ENCODE assay signal across 8 mouse cellular contexts in the genomic region with DNA sequence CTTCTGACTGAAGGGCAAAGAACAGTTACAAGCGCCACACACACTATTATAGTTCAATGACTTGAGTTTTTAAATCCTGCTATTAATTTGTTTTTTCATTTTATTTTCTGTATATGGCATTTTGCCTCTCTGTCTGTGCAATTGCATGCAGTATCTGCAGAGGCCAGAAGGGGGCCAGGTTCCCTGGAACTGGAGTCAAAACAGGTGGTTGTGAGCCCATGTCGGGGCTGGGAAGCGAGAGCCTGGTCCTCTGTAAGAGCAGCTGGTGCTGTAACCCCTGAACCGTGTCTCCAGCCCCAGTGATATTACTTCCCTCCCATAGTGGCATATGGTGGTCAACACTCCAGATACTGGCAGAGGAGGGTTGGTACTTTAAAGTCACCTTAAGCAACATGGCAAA. TPM values are rescaled to one million over a fixed set of nuclear protein-coding genes. Genes with fewer than 3 reads are reported as not detected.
DNase-seq lines count a peak whose midpoint lies in the region; ATAC-seq and TF ChIP-seq lines count a peak whose summit lies in the region.

No protein-coding gene starts in this region.

- H3K4me1 ChIP-seq in heart, embryonic 11.5 days (ENCODE audit: control insufficient read depth, insufficient read depth, low read length) = peaks cover 2% of the 10 kb centered on the region
- no peaks in the 10 kb centered on the region for H3K4me1 ChIP-seq in stomach, postnatal 0 days (replicated peaks; ENCODE audit: control insufficient read depth, insufficient read depth)

- peak; percentile 65 to 82 for DNase-seq in heart, adult 18-20 months
- peak; percentile 76 for DNase-seq in CD4-positive helper T cell, adult 2 months (ENCODE audit: low read depth, low spot score)
- peak; percentile 84 for DNase-seq in adrenal gland, postnatal 14 days
- peak; percentile 63 for DNase-seq in forelimb bud, embryonic 11.5 days (ENCODE audit: low read depth, low spot score)
- DNase-seq in kidney, postnatal 10 days = peak; percentile 84
- DNase-seq in lung, postnatal 4 days = peak; percentile 73 to 83
- DNase-seq in stomach, postnatal 0 days (ENCODE audit: low spot score) = peak; percentile 77

- 16% methylated on average over 4 of the region's 4 CpGs for WGBS in heart, embryonic 11.5 days (ENCODE audit: insufficient replicate concordance)
- WGBS in stomach, postnatal 0 days = 15% methylated on average over 4 of the region's 4 CpGs

- H3K9me3 ChIP-seq in heart, embryonic 11.5 days (replicated peaks; ENCODE audit: control insufficient read depth, low read length) = 0 out of 2 replicates have a peak, but pooled peaks cover 4% of the 10 kb centered on the region
- H3K9me3 ChIP-seq in stomach, postnatal 0 days (ENCODE audit: control insufficient read depth, low read length) = no peaks in the 10 kb centered on the region

- no peaks in the 10 kb centered on the region for H3K27me3 ChIP-seq in heart, embryonic 11.5 days (ENCODE audit: control insufficient read depth, insufficient read depth, low read length)
- no peaks in the 10 kb centered on the region for H3K27me3 ChIP-seq in stomach, postnatal 0 days (ENCODE audit: control insufficient read depth, insufficient read depth, low read length)

- no peak overlapping the region for H3K27ac ChIP-seq in heart, embryonic 11.5 days (ENCODE audit: low read depth, low read length)
- H3K27ac ChIP-seq in stomach, postnatal 0 days (replicated peaks) = no peak overlapping the region

- H3K36me3 ChIP-seq in heart, embryonic 11.5 days (ENCODE audit: control insufficient read depth, insufficient read depth, low read length) = no peaks in the 10 kb centered on the region
- no peaks in the 10 kb centered on the region for H3K36me3 ChIP-seq in stomach, postnatal 0 days (ENCODE audit: control insufficient read depth, insufficient read depth, low read length)

- no peak for ATAC-seq in heart, embryonic 11.5 days (replicated peaks; ENCODE audit: insufficient number of reproducible peaks, low FRiP score, low TSS enrichment)
- peak; percentile 48; the same call in 1 of the 2 replicates for ATAC-seq in stomach, postnatal 0 days (ENCODE audit: low FRiP score, low TSS enrichment)

- no peak overlapping the region for H3K4me3 ChIP-seq in heart, embryonic 11.5 days (ENCODE audit: low read depth, low read length)
- H3K4me3 ChIP-seq in stomach, postnatal 0 days (ENCODE audit: low read depth, low read length) = no peak overlapping the region

- H3K4me2 ChIP-seq in heart, embryonic 11.5 days = no peak overlapping the region
- H3K4me2 ChIP-seq in stomach, postnatal 0 days (replicated peaks; ENCODE audit: low read depth) = no peak overlapping the region

- H3K9ac ChIP-seq in heart, embryonic 11.5 days (ENCODE audit: low read depth, low read length) = no peak overlapping the region
- no peak overlapping the region for H3K9ac ChIP-seq in stomach, postnatal 0 days (ENCODE audit: low read length)

- peak; percentile 81 for TF ChIP-seq CTCF in stomach, postnatal 0 days (IDR thresholded peaks at IDR 0.05; ENCODE audit: low read depth)

- no peak for TF ChIP-seq EP300 in stomach, postnatal 0 days (optimal IDR thresholded peaks at IDR 0.05)

RNA-seq across cellular contexts. Expression of a gene that starts 5.5 kb away (rescaled TPM):
- total RNA-seq in heart, adult 18-20 months (2021) = 1 to 10 TPM; 1.4 to 1.5 TPM
- 2.5 and 3.4 TPM in 2 replicates for polyA plus RNA-seq in heart, embryonic 11.5 days (2014; fragmentation: Nextera tagmentation; extraction: Ambion mirVana)
- total RNA-seq in adrenal gland, postnatal 14 days (2021) = 0.85 and 1.9 TPM in 2 replicates
- polyA plus RNA-seq in stomach, postnatal 0 days (2015; fragmentation: Nextera tagmentation; extraction: Ambion mirVana) = 9.8 and 10.1 TPM in 2 replicates

RNA-seq across cellular contexts. Expression of a gene that starts 18.6 kb away (rescaled TPM):
- 1 to 10 TPM; 1.2 to 2.8 TPM for total RNA-seq in heart, adult 18-20 months (2021)
- polyA plus RNA-seq in heart, embryonic 11.5 days (2014; fragmentation: Nextera tagmentation; extraction: Ambion mirVana) = 0.56 and 0.79 TPM in 2 replicates
- 2.3 and 7.4 TPM in 2 replicates for total RNA-seq in adrenal gland, postnatal 14 days (2021)
- polyA plus RNA-seq in stomach, postnatal 0 days (2015; fragmentation: Nextera tagmentation; extraction: Ambion mirVana) = 1.0 and 1.5 TPM in 2 replicates

RNA-seq across cellular contexts. Expression of a gene that starts 22.4 kb away (rescaled TPM):
- total RNA-seq in heart, adult 18-20 months (2021) = 10 to 100 TPM; 61.9 to 64.3 TPM
- polyA plus RNA-seq in heart, embryonic 11.5 days (2014; fragmentation: Nextera tagmentation; extraction: Ambion mirVana) = 40.9 and 49.0 TPM in 2 replicates
- total RNA-seq in adrenal gland, postnatal 14 days (2021) = 102 and 107 TPM in 2 replicates
- polyA plus RNA-seq in stomach, postnatal 0 days (2015; fragmentation: Nextera tagmentation; extraction: Ambion mirVana) = 37.0 and 38.3 TPM in 2 replicates

RNA-seq across cellular contexts. Expression of a gene that starts 26.4 kb away (rescaled TPM):
- 10 to 100 TPM; 47.8 to 49.8 TPM for total RNA-seq in heart, adult 18-20 months (2021)
- 55.5 and 58.8 TPM in 2 replicates for polyA plus RNA-seq in heart, embryonic 11.5 days (2014; fragmentation: Nextera tagmentation; extraction: Ambion mirVana)
- 65.0 and 67.2 TPM in 2 replicates for total RNA-seq in adrenal gland, postnatal 14 days (2021)
- polyA plus RNA-seq in stomach, postnatal 0 days (2015; fragmentation: Nextera tagmentation; extraction: Ambion mirVana) = 62.5 and 70.7 TPM in 2 replicates

RNA-seq across cellular contexts. Expression of a gene that starts 36.0 kb away (rescaled TPM):
- total RNA-seq in heart, adult 18-20 months (2021) = under 1 TPM; 0.17 to 0.21 TPM
- polyA plus RNA-seq in heart, embryonic 11.5 days (2014; fragmentation: Nextera tagmentation; extraction: Ambion mirVana) = 0.19 and 0.31 TPM in 2 replicates
- 0.48 and 0.98 TPM in 2 replicates for total RNA-seq in adrenal gland, postnatal 14 days (2021)
- polyA plus RNA-seq in stomach, postnatal 0 days (2015; fragmentation: Nextera tagmentation; extraction: Ambion mirVana) = 0.62 TPM in 2 replicates
